Mouse (Mus musculus): Measurements from ENCODE around the gene Gm3486.

Gene Gm3486

DNA sequence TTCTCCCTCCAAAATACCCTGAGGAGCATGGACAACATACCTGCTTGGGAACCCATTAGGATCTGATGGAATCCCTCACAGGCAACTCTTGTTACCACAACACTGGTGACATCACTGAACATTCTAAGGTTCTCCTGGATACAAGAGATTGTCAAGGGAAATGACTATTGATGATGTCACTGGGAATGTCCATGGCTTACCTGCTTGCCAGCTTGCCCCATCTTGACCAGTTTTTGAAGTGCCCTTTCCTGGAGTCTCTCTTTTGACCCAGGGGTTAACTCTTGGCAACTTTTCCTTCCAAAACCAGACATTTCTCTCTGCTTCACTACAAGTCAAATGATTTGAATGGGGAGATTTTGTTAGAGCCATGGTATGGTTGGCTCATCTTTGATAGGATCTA lies at the start of gene Gm3486:
Gene Gm3486 (minus strand): TSS at position 101 of the 400 bp plus-strand sequence.
- in situ Hi-C loops (cut with MboI, MseI): loop anchor here (10.0 to 25.0 kb wide), 4 partner anchors 102 to 1523 kb away; partner anchors contain the start of genes Gm10376, Gm10377 and Gm7945

DNA sequence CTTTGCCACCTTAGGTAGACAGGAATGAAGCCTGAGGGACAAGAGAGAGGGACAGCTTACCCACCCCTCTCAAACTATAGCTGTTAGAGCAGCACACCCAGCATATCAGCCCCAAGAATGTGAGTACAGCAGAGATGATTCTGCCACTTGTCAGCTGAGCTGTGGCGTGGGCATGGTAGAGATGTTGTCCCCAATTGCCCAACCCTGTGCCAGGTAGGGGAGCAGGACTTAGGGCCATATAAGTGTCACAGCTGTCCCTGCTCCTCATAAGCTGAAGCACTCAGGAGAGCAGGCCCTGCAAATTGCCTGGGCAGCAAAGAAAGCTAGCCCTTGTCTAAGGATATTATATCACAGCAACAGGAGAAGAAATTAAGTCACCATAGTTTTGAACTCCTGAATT lies 35.4 kb upstream of the Gm3486 start:
- in situ Hi-C loops (cut with MboI, MseI): loop anchor here (10.0 kb wide), 2 partner anchors 150 to 370 kb away; no protein-coding TSS in a partner anchor

DNA sequence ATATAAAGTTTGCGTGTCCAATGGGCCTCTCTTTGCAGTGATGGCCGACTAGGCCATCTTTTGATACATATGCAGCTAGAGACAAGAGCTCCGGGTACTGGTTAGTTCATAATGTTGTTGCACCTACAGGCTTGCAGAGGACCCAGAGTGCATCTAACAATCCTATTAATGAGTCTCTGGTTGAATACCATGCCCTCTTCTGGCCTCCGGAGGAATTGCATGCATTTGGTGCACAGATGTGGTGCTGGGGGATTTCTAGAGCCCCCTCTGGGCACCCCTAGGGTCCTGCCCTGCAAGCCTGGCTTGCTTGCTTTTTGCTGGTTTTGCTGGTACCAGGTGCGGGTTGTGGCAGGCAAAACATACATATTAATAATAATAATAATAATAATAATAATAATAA lies 31.4 kb upstream of the Gm3486 start:
- in situ Hi-C loops (cut with MboI, MseI): loop anchor here (10.0 kb wide), 2 partner anchors 154 to 374 kb away; no protein-coding TSS in a partner anchor

DNA sequence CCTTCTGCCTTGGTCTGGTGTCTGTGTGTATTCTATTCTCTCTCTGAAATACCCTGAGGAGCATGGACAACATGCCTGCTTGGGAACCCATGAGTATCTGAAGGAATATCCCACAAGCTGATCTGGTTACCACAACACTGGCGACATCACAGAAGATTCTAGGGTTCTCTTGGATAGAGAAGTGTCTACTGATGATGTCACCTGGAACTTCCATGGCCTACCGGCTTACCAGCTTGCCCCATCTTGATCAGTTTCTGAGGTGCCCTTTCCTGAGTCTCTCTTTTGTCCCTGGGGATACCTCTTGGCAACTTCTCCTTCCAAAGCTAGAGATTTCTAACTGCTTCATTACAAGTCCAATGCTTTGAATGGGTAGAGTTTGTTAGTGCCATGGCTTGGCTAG lies 35.9 kb downstream of the Gm3486 start, which contains the start of gene Gm7954:
Gene Gm7954 (minus strand): TSS at position 101 of the 400 bp plus-strand sequence.
- in situ Hi-C loops (cut with MboI, MseI): loop anchor here (5.0 kb wide), 1 partner anchor 709 kb away; the partner anchor contains the start of gene Gm17027
